Mouse (Mus musculus): ENCODE data around the gene Rnf123.

DNA sequence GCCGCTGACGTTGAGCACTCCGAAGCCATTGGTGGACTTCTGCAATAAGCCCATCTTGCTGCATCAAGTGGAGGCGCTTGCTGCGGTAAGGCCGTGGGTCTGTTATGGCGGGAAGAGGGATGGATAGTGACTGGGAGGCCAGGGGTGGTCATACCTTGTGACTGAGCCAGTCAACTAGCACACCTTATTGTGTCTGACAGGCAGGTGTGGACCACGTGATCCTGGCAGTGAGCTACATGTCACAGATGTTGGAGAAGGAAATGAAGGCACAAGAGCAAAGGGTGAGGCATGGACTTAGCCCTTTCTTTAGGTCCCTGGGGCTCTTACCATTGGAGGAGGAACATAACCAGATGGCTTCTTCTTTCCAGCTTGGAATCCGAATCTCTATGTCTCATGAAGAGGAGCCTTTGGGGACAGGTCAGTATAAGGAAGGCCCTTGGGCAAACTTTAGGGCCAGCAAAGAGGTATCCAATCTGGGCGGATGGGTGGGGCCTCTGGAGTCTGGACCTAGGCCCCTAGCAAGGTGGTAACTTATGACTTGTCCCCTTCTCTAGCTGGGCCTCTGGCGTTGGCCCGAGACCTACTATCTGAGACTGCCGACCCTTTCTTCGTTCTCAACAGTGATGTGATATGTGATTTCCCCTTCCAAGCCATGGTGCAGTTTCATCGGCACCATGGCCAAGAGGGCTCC is 33.4 kb downstream of the Rnf123 start:
- TF ChIP-seq POLR2A (IDR thresholded peaks at IDR 0.05; ENCODE audit: insufficient read length, low read depth): no peak
- no peak for TF ChIP-seq TCF12 (IDR thresholded peaks at IDR 0.05; ENCODE audit: insufficient read depth, poor library complexity, severe bottlenecking)

Measured in myocyte (in vitro differentiated cells).